Mouse (Mus musculus) leukemia stem cell, adult 10-12 weeks (primary cell): ENCODE data around the gene Irs3. TPM values are rescaled to one million over a fixed set of nuclear protein-coding genes. Genes with fewer than 3 reads are reported as not detected.

Experiments
- polyA plus RNA-seq: library from polyadenylated mRNA; stranded (reverse); fragments of >175 nt; gene quantifications from 2 replicates; pipeline ENCODE4 v1.2.3, GENCODE M21; 2012; ENCODE audit warnings: low replicate concordance

Irs3 gene
- not detected in 2 replicates for polyA plus RNA-seq

GRCm38 (mm10) chr5:137645652-137646091 is at the start of gene Irs3:
Gene Irs3, minus strand, starts transcription at chr5:137645714.

GRCm38 (mm10) chr5:137684294-137685123 is 39.0 kb upstream of the Irs3 start, which contains the start of gene Agfg2:
Gene Agfg2, minus strand, starts transcription at chr5:137684726.

GRCm38 (mm10) chr5:137641054-137641453 is 4.5 kb downstream of the Irs3 start, which contains the start of gene Sap25:
Gene Sap25, plus strand, starts transcription at chr5:137641334.

GRCm38 (mm10) chr5:137628498-137629305 is 16.8 kb downstream of the Irs3 start, which contains the start of the genes Fbxo24, Lrch4 and Gm20605:
Gene Fbxo24, minus strand, starts transcription at chr5:137629002.
Gene Lrch4, plus strand, starts transcription at chr5:137629121.
Gene Gm20605, plus strand, starts transcription at chr5:137629175.

GRCm38 (mm10) chr5:137613550-137613949 is 32.0 kb downstream of the Irs3 start, which contains the start of gene Pcolce:
Gene Pcolce, minus strand, starts transcription at chr5:137613784.

GRCm38 (mm10) chr5:137600619-137601364 is 44.7 kb downstream of the Irs3 start, which contains the start of gene Mospd3:
Gene Mospd3, minus strand, starts transcription at chr5:137601058.

Other genes starting within 250 kb of the Irs3 start
- 0.07 and 0.16 TPM in 2 replicates for gene Zan, start 168.7 kb downstream of the Irs3 start, polyA plus RNA-seq
- gene Pop7, start 143.2 kb downstream of the Irs3 start, polyA plus RNA-seq, result 21.2 and 62.7 TPM in 2 replicates
- 54.3 and 65.9 TPM in 2 replicates for gene Gigyf1, start 127.2 kb downstream of the Irs3 start, polyA plus RNA-seq
- gene Epo, start 112.5 kb downstream of the Irs3 start, polyA plus RNA-seq, result not detected in 2 replicates
- gene Gnb2, start 112.2 kb downstream of the Irs3 start, polyA plus RNA-seq, result 351 and 463 TPM in 2 replicates
- not detected in 2 replicates for gene Actl6b, start 92.2 kb downstream of the Irs3 start, polyA plus RNA-seq
- 90.8 and 239 TPM in 2 replicates for gene Tfr2, start 75.9 kb downstream of the Irs3 start, polyA plus RNA-seq
- gene Mospd3, start 44.7 kb downstream of the Irs3 start, polyA plus RNA-seq, result 1,131 and 1,239 TPM in 2 replicates
- 19.5 and 40.7 TPM in 2 replicates for gene Pcolce, start 31.9 kb downstream of the Irs3 start, polyA plus RNA-seq
- gene Fbxo24, start 16.7 kb downstream of the Irs3 start, polyA plus RNA-seq, result 0.19 TPM in 1 of 2 replicates, not detected in the other
- gene Lrch4, start 16.6 kb downstream of the Irs3 start, polyA plus RNA-seq, result 212 and 267 TPM in 2 replicates
- gene Gm20605, start 16.5 kb downstream of the Irs3 start, polyA plus RNA-seq, result 10.1 and 35.3 TPM in 2 replicates
- 51.9 and 75.4 TPM in 2 replicates for gene Sap25, start 4.4 kb downstream of the Irs3 start, polyA plus RNA-seq
- 114 and 402 TPM in 2 replicates for gene Agfg2, start 39.0 kb upstream of the Irs3 start, polyA plus RNA-seq
- 2.6 and 5.1 TPM in 2 replicates for gene Nyap1, start 95.9 kb upstream of the Irs3 start, polyA plus RNA-seq
- 492 and 602 TPM in 2 replicates for gene Tsc22d4, start 100.0 kb upstream of the Irs3 start, polyA plus RNA-seq
- 75.1 and 125 TPM in 2 replicates for gene Ppp1r35, start 133.1 kb upstream of the Irs3 start, polyA plus RNA-seq
- 163 and 385 TPM in 2 replicates for gene Mepce, start 141.9 kb upstream of the Irs3 start, polyA plus RNA-seq
- 0.39 and 0.80 TPM in 2 replicates for gene Zcwpw1, start 142.1 kb upstream of the Irs3 start, polyA plus RNA-seq
- gene Pilra, start 190.6 kb upstream of the Irs3 start, polyA plus RNA-seq, result 1.4 and 2.4 TPM in 2 replicates
- gene Pilrb1, start 212.4 kb upstream of the Irs3 start, polyA plus RNA-seq, result 0.53 and 1.3 TPM in 2 replicates
- gene Pilrb2, start 226.1 kb upstream of the Irs3 start, polyA plus RNA-seq, result 0.57 and 1.4 TPM in 2 replicates